Mouse (Mus musculus): Measurements from ENCODE around the gene Psmd3.
"Not testable (repeated sequence)": the region's sequence is repeated elsewhere in the genome, so short reads cannot be mapped to it uniquely, and the experiment has no call there.

Gene Psmd3

DNA sequence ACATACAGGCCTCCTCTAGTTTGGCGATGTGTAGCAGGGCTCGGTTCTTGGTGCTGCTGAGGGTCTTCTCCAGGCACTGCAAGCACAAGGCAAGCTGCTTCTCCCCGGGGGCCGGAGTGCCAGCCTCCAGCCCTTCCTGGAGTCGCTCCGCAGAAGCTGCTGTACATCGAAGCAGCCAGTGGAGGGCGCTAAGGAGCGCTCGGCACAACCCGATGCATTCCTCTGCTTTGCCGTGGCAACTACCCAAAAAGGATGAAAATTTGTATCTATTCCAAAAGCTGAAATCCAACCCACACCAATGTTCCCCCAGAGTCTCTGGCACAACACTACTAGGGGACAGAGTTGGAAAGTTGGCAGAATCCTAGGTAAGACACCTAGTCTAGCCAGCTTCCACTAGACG, 35.5 kb downstream of the Psmd3 start:
- no peak for DNase-seq (ENCODE audit: low spot score)

DNA sequence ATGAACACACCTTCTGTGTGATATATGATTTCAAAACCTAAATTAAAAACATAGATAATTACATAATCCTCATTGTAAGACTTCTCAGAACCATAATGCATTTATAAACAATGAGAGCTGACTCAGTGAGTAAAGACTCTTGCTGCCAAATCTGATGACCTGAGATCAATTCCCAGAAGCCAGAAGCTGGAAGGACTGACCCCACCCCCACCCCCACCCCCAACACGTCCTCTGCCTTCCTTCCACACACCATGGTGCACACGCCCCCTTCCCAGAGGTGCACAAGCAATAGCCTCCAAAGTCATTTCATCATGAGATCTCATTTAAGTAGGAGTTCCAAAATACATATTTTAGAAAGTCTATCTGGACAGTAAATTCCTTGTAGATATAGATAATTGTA, 38.4 kb downstream of the Psmd3 start:
- DNase-seq (ENCODE audit: low spot score) = peak; percentile 62

DNA sequence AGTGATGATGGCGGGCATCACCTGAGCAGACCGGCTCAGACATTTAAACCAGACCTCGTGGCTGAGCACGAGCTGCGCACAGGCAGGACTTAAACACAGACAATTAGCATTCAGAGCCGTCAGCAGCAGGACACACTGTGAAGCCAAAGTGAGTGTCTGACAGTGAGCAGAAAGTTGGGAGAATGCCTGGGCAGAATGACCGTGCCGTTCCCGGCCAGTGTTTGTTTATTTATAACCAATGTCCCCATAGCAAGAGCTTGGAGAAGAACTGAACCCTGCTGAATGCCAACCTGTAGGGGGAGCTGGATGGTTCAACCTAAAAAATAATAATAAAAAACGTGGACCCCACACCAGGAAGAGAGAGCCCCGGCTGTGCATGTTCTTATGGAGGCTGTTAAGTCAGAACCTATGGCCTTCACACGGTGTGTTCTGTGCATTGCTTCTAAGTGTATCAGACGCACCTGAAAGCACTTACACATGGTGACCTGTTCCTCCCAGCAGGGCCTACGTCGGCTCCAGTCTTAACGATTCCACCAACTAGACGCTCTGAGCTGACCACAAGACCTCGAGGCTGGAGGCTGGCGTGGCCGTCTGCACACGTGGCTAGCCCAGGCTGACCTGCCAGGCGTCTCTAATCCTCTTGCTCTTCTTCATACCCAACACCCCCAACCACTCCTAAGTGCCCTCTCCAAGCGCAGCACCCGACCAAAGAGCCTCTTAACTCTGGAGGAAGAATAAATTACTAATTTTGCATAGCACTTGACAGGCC, 39.3 kb downstream of the Psmd3 start:
- DNase-seq (ENCODE audit: low spot score) = peak; percentile 93

DNA sequence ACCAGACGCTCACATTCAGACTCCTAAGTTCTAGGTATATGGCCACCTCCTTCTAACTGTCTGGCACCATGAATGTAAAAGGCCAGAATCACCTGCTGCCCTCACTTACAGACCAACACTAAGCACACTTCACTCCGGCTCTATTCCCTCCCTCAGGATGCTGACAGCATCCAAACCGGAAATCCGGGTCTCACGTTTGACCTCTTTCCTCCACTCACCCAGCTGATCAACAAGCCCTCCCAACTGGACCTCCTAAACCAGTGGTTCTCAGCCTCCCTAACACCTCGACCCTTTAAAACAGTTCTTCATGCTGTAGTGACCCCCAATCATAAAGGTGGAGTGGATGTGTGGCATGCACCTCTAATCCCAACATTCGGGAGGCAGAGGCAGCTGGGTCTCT, 40.7 kb downstream of the Psmd3 start:
- no peak for DNase-seq (ENCODE audit: low spot score)

DNA sequence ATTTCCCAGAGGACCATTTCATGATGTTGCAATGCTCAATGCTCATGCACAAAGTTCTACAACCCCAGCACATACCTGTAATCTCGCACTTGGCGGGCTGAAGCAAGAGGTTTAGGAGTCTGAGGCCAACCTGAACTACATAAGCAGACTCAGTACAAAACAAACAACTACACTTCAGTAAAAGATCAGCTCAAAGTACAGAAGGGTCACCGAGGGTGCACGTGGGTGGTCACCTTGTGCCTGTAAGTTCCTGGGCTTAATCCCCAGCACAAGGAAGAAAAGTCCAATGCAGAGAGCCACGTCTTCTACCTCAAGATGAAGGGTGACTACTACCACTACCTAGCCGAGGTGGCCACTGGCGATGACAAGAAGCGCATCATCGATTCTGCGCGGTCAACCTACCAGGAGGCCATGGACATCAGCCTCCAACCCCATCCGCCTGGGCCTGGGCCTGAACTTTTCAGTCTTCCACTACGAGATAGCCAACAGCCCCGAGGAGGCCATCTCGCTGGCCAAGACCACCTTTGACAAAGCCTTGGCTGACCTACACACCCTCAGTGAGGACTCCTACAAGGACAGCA, 43.7 kb downstream of the Psmd3 start:
- DNase-seq (ENCODE audit: low spot score) = no peak

DNA sequence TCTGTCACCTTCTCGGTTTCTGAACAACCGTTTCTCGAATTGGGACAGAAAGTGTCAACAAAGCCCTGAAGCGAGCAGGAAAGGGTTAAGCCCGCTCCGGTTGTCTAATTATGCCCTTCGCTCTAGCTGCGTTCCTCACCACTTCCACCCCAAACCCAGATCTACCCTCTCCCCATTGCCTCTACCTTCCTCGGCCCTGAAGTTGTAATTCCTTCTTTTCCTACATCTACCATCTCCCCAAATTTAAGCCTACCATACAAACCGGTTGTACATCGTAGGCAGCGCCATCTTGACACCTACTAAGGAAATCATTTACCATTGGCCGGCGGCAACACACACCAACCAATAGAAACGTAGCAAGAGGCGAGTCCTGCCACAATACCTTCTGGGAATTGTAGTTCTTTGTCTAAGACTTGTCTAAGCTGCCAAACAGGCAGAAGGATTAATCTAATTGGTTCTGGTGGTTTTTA, 46.8 kb downstream of the Psmd3 start, which contains the start of gene Med24:
Gene Med24, minus strand, starts transcription at position 317 of the 470 bp plus-strand sequence.
- DNase-seq (ENCODE audit: low spot score) = peak; percentile 94

DNA sequence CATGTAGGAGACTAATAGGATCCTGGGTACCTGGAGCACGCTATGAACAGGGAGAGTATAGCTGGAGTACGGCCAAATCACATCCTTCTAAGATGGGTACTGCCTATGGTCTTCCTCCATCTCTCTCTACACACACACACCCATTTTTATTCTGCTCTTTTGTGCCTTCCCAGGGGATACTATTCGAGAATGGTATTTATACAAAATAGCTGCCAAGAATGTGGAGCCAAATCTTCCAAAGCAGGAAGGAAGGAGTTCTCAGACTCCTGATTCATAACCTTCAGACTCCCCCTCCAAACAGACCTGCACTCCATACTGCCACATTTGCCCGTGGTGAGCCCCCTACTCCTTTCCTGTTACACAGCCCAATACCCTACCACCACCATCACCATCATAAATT, 48.4 kb downstream of the Psmd3 start:
- DNase-seq (ENCODE audit: low spot score) = no peak

DNA sequence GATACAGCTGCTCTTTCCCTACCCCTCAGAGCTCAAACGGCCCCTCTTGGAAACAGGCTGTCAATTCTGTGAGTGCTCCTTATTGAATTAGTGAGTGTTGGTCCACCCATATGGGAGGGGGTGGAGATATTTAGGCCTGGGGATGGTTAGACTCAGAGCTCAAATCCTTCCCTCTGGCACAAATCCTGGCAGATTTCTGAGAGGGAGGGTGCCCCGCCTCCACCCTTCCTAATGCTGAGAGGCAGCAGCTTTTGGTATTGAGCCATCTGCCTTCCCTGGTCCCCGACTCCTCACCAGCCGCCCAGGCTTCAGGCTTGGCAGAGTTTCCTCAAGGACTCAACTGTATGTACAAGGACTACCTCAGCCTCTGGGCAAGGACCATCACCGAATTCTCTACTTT, 48.8 kb downstream of the Psmd3 start:
- peak; percentile 73 for DNase-seq (ENCODE audit: low spot score)

DNA sequence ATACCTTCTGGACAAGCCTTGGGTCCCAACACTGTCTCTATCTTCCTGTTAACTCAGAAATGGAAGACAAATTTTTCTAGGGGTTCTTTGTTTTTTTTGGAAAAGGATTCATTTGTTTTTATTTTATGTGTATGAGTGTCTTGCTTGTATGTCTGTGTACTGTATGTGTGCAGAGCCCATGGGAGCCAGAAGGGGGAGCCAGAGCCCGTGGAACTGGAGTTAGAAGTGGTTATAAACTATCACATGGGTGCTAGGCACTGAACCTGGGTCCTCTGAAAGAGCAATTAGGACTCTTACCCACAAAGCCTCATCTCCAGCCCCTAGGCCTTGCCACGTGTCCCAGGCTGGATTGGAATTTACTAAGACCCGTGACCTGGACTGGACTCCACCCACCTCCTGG, 51.7 kb downstream of the Psmd3 start:
- no peak for DNase-seq (ENCODE audit: low spot score)

DNA sequence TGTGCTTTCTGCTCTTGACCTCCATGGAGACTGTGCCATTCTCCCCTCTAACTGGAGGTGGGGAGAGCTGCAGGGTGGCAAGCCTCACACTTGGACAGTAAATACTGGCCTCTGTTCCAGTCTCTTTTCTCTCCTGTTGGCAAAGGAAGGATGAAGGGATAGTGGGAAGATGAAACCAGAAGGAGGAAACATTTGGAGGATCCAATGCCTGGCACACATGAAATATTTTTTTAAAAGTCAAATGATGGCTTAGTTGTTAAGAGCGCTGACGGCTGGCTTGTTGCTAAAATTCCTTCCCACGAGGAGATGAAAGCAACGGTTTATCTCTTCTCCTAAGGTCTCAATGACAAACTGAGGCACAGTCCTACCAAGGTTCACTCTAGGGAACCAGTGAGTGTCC, 52.8 kb downstream of the Psmd3 start:
- no peak for DNase-seq (ENCODE audit: low spot score)

DNA sequence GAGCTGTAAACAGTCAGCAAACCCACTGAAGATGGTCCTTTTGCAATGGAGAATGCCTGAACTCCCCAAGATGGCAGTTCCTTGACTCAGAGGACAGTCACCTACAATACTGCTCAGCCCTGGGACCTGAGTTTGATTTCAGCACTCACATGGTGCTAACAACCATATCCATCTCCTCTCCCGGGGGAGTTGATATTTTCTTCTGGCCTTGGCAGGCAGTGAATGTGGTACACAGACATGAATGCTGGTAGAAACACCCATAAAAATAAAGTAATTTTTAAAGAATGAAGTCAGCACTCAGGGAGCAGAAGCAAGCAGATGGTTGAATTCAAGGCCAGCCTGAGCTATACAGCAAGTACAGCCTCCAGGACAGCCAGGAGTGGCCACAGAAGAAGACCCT, 53.8 kb downstream of the Psmd3 start:
- no peak for DNase-seq (ENCODE audit: low spot score)

DNA sequence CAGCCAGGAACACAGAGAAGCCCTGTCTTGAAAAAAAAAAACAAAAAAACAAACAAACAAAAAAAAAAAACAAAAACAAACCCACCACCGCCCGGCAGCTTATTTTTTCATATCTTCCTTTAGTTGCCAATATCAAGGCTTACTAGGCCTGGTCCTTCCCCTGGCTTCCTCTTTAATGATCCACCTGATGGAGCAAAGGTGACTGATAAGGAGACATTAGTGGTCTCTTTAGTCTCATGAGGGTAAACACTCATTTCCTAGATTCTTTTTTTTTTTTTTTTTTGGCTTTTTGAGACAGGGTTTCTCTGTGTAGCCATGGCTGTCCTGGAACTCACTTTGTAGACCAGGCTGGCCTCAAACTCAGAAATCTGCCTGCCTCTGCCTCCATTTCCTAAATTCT, 54.9 kb downstream of the Psmd3 start:
- DNase-seq (ENCODE audit: low spot score) = not testable (repeated sequence)

DNA sequence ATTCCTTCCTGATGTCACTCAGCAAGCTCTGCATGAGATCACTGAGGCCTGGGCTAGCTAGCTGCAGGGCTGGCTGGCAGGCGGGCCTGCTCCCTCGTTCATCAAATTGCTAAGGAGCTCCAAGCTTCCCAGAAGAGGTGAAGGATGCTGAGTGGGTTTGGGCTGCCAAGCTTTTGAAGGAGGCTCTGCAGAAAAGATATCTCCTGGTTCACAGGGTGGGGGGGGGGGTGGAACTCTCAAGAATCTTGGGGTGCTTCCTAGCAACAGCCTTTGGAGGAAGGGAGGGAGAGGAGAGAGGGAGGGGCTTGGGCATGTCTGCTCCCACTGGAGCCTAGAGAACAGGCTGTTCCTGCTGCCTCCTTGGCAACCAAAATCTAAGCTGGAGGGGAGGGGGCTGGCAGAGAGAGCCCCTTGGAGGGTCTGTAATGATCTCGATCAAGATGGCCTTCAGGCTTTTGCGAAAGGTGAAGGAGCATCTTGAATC, 56.1 kb downstream of the Psmd3 start:
- DNase-seq (ENCODE audit: low spot score) = no peak

DNA sequence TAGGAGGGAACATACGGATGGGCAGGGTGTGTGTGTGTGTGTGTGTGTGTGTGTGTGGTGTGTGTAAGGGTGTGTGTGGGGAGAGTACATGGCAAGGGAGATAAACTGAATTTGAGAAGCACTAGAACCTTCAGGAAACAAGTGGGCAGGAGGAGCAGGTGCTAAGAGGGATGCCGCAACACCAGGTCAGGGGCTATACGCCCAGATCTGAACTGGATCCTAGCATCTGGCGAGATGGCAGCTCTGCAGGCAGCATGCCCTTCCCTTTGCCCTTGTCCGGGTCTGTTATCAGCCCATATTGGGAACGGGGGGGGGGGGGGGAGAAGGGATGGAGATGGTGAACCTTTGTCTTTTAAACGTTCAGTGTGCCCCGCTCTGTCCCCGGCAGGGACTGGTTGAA, 56.6 kb downstream of the Psmd3 start:
- DNase-seq (ENCODE audit: low spot score) = no peak

DNA sequence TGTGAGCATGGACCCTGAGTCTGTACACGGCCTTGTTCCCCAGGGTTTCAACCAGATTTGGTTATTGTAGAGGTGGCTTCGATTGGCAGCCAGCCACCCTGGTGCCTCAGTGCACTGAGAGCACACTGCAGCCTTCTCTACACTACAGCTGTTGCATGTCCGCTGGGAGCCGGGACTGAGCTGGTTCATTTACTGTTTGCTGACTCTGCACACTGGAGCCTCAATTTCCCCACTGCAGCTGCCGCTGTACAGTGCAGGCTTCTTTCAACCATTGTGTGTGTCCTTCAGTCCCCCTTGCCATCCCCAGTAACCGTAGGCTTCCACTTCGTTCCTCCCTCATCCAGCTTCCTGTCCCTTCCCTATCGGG, 57.7 kb downstream of the Psmd3 start:
- no peak for DNase-seq (ENCODE audit: low spot score)

DNA sequence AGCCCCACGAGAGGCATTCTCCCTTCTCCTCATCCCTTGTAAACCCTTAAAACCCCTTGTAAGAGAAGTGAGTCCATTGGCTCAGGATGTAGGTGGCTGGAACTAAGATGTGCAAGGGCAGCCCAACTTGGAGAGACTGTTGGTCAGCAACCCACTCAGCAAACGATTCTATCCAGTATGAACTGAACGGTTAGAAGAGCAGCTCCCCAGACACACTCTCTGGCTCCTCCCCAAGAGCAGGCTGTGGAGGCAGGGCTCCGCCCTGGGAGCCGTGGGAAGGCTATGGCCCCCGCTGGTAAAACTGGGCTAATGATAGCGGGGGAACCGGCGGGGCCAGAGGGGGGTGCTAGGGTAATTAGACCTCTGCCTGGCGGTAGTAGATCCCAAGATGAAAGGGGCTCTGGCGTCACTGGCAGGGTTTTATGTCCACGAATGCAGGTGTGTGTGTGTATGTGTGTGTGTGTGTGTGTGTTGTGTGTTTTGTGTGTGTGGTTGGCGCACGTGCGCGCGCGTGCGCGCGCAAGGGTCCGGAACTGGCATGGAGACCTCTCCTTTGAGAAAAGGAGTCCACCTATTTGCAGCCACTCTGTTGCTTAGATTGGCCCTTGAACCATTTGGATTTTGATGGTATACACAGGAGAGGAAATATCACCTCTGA, 58.2 kb downstream of the Psmd3 start, which contains the start of gene Thra:
Gene Thra, plus strand, starts transcription at position 246 of the 658 bp plus-strand sequence.
- DNase-seq (ENCODE audit: low spot score) = peak; percentile 77

DNA sequence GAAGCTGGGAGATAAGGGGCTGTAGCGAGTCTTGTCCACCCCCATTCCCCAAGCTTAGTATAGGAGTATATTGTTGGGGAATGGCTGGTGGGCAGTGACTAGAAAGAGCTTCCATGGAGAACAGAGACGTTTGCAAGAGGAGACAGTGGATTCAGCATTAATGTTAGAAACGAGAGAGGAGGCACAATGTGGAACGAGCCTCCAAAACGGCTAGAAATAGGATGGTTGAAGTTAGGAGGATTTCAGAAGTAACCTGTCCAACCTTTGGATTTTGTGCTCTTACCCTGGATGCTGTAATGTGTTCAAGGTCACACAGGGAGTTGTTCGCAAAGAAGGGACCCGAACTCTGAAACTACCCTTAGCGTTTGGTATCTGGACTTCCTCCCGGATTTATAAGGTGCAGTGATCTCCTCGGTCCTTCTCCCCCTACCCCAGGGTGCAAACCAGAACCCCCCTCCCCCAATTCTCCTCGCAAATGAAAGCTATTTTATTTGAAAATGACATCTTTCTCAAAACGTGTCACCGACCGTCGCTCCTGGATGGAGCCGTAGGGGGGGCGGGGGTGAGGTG, 58.8 kb downstream of the Psmd3 start:
- DNase-seq (ENCODE audit: low spot score) = no peak

DNA sequence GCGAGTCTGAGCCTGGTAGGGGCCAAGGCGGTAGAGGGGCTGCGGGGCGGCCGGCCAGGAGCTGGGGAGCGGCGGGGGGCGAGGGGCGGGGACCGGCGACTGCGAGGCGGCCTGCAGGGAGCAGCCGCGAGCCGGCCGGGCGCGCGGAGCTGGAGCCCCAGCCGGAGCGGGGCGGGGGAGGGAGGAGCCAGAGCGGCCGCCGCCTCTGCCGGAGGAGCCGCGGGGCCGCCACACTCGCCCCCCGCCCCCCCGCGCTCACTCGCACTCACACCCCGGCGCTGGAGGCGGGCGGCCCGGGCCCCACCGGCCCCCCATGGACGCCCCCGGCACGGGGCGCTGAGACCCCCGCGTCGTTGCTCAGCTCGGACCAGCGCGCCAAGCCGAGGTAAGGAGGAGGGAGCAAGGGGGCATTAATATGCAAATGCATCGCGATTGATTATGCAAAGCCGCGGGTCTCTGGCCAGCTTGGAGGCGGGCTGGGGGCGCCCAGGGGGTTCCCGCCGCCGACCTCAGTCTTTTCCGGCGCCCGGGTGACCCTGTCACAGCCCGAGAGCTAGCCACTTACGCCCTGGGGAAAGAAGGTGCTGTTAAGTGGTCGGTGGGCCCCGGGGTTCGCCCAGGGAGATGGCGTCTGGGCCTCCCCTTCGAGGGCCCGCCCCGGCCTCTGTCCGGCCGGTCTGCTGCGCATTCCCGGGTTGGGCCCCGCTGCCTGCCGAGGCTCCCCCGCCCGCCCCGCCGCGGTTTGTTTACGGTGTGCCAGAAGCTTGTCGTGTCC, 59.5 kb downstream of the Psmd3 start:
- DNase-seq (ENCODE audit: low spot score) = peak; percentile 66

DNA sequence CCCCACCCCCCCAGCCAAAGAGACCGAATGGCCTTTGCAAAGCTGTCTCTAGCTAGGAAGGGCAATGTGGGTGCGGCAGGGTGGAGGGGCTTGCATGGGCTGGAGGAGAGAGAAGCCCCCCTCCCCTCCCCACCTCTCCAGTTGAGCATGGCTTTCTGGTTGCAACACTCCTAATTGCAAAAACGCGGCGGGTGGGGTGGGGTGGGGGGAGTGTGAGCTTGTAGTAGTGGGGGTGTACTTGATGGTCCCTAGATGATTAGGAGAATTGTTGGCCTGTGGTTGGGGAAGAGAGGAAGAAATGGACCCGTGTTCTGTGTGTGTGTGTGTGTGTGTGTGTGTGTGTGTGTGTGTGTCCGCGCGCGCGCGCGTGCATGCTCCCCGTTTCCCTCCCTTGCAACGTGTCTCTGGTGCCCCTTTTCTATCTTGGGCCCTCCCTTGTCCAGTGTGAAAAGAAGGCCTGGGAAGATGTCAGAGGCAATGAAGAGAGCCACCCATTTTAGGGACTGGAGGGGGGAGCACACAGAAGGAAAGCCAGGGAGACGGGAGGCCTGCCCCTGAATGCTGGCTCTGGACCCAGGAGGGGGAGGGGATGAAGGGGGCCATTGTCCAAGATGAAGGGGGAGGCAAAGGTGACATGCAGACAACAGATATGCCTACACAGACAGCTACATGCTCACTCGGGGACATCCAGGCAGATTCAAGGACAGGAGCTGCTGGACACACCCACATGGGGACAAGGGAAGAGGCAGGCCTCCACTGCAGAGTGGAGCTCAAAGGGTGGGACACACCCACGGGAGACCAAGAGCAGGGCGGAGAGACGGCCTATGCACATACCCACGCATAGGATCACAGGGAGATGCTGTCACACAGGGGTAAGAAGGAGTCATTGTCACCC, 60.3 kb downstream of the Psmd3 start:
- DNase-seq (ENCODE audit: low spot score) = peak; percentile 44

DNA sequence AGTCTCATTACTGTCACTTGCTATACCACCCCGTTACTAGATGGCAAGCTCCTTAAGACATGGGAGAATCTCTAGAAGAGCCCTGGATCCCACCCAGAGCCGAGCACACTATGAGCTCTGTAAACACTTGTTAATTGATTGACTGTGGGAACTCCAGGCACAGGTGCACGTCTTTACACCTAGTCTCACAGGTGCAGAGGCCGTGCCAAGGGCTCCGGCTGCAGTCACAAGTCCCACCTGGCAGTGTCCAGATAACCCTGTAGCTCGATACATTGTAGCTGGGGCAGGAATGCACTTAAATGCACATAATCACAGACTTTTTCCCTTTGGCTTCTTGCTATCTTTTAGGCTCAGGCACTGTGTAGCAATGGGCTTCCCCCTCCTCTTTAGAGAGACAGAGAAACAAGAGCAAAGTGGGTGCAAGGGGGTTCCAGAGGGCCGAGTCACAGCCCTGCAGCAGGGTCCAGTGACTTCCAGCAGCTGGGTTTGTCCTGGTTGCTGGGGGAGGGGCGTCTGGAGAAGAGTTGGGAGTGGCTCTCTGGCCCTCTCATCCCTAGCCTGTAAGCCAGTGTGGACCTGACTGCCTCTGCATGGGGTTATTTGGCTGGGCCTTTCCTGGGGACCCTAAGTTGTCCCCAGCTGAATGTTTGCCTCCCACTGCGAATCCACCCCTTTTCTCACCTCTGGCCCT, 61.4 kb downstream of the Psmd3 start:
- peak; percentile 80 for DNase-seq (ENCODE audit: low spot score)
